Mouse (Mus musculus) activated CD4-positive, CD25-positive, alpha-beta regulatory T cell, adult 4 months (primary cell): Measurements from ENCODE around the gene Saysd1. TPM values are rescaled to one million over a fixed set of nuclear protein-coding genes. Genes with fewer than 3 reads are reported as not detected.

Source experiments
- ATAC-seq: one replicate; pipeline ENCODE4 v1.8.0; 2017
- polyA plus RNA-seq, 2 experiments: library from polyadenylated mRNA; unstranded; fragments of 100-300 nt; shearing (Covaris generic); gene quantifications; one replicate each; pipeline ENCODE4 v1.2.1; 2017

Gene Saysd1
- 10 to 100 TPM; 23.7 to 37.7 TPM for polyA plus RNA-seq

DNA sequence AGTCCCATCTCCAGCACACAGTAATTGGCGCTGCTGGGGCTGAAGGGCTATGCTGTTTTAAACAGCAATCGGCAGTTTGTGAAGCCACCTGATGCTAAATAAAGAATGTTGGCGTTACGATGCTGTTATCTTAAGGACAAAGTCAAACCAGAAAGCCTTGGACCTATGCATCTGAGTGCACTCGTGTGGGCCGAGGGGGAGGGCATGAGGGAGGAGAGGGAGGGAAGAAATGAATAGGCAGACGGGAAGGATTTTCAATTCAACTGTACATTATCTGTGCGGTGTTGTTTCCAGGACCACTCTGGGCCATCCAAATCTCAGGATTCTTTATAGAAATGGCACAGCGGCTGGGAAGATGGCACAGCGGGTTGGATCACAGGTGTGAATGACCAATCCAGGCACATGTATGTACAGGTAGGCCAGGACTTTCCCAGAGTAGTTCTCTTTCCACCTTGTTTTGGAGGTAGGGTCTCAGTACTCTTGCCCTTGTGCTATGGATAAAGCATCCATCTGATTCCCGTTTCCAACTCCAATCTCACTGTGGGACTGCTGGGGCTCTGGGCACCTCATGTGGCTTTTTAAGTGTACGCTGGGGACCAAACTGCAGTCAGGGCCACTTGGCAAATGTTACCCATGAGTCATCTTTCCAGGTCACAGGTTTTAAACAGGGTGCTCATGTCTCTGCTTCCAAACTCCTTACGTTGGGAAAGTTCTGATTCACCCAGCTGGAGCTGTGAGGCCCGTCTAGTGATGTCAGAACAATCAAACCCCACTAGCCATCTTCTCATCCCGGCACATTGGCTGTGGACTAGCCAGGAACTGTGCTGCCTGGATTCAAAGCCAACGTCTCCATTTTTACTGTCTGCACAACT, at the start of gene Saysd1:
Gene Saysd1 (minus strand): TSS at position 51 of the 872 bp plus-strand sequence.
- ATAC-seq: no peak

DNA sequence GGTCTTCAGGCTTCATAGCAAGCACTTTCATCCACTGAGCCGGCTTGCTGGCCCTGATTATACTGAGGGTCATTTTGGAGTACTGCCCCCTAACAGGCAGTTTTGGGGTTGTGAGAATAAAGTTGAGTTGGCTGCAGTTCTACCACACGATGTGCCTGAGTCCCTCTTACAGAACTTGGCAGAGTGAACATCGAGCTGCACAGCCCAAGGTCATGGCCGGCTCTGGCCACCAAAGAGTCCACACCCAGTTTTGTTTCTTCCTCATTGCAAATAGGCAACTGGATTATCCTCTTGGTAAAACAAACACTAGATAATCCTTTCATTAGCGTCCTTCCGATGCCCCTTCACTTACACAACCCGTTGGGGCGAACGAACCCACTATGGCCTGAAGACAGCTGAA, 47.1 kb upstream of the Saysd1 start:
- no peak for ATAC-seq

DNA sequence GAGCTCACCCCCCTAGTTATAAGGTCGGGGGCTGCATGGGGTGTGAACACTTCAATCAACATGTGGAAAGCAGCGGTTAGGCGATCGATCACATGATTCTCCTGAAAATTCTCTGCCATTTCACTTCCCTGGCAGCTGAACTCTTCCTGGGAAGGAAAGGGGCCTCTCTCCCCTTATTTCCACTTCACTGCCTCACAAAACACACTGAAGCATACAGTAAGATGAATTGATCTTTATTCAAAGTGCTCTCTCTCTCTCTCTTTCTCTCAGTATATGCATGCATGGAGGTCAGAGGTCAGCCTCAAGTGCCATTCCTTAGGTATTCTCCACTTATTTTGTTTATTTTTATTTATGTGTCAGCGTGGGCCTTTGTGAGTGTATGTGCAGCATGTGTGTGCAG, 45.4 kb upstream of the Saysd1 start:
- no peak for ATAC-seq

DNA sequence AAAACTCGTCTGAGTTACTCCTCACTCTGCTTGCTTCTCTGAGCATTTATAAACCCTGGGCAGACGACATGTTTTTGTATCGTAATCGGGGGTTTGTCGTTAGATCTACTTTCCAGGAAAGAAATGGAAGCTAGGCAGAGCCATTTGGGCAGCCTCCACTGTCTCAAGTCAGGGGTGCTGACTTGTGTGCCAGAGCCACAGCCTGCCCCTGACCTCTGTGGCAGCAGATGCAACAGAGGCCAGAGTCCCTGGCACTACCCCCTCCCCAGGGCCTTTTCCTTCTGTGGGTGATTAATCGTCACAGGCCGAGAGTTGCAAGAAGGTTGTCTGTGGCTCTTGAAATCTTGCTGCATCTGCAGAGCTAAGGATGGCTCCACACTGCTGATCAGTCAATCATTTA, 44.3 kb upstream of the Saysd1 start:
- no peak for ATAC-seq

DNA sequence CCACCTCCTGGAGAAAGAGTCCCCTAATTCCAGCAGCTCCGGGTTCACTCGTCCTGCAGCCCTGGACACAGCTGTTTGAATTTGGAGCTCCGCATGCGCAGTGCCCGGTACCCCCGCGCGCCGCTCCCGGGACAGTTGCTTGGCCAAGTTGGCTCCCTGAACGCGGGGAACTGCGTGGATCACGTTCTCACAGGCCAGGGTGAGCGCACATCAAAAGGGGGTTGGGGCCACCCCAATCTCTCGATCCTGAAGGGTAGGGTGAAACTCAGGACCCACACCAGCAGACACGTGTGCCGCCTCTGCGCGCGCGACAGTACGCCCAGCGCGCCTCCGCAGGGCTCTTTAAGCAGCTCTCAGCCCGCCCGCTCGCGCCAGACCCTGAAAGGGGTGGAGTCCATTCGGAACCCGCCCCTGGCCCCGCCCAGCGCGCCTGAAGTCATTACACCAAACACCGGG, 43.2 kb upstream of the Saysd1 start, which contains the start of gene Kcnk5:
Gene Kcnk5 (minus strand): TSS at position 344 of the 456 bp plus-strand sequence.
- peak; percentile 81 for ATAC-seq

DNA sequence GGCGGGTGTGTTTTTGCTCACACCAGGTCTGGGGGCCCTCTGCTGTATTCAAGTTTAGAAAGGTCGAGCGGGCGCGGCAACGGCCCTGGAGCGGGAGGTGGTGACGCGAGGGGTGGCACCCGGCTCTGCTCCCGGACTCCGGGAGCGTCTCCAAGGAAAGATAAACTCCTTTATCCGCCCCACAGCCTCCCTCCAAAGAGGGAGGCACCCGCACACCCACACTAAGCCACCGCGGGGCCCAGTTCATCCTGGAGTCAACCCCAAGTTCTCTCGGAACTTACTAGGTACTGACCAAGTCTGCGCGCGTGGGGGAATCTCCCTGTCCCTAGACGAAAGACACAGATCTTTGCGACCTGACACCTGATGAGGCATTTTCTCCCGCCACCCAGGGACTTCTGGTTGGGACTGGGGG, 42.4 kb upstream of the Saysd1 start:
- ATAC-seq: peak; percentile 40

DNA sequence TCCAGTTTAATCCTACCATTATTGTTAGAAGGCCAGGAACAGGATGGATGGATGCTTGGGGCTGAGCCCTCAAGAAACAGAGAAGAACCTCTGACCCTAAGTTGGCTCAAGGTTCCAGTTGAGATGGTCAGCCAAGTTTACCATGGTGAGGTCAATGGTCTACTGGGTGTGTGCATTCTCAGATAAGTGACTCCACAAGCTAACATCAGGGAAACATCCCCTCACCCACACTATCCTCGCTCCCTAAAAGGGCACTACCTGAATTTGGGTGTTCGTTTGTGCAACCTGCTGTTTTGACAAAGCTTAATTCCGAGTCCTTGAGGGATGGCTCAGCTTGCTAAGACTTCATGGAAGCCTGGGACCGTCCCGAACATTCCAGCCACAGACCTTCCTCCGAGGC, 42.0 kb upstream of the Saysd1 start:
- ATAC-seq: no peak

DNA sequence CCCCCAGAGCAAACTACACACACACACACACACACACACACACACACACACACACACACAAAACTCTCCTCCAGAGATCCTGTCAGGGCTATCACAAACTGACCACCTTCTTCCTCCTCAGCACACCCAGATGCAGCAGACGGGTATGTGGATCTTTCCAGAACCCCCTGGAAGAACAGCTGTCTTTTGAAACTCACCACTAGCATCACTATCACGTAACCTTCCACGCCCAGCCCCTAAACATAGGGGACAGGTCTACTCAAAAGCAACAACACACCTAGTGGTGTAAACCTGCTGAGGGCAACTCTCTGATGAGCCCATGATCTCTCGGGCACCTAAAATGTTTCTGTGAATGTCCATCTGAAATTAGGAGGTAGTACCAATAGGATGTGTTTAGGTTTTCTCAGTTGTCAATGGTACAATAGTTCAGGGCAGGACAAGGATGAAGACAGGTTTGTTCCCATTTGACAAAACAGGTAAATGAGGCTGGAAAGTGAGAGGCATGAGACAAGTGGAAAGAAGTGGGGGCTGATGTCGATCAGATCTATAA, 41.5 kb upstream of the Saysd1 start:
- ATAC-seq: no peak

DNA sequence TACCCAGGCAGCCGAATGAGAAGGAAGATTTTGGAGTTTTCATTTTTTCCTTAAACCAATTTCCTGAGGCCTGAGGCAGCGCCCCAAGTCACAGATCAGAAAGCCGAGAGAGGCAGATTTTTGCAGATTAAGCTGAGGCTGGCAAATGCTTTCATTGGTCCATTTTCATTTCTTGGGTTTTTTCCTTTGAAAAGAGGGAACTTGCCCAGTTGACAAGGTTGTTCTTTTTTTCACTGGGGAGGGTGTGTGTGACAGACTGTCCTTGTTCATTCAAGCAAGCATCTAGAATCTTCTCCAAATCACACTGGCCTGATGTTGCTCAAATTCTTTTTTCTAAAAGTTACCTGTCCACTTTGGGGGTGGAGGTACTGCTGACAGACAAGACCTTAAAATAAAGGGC, 40.7 kb upstream of the Saysd1 start:
- no peak for ATAC-seq

DNA sequence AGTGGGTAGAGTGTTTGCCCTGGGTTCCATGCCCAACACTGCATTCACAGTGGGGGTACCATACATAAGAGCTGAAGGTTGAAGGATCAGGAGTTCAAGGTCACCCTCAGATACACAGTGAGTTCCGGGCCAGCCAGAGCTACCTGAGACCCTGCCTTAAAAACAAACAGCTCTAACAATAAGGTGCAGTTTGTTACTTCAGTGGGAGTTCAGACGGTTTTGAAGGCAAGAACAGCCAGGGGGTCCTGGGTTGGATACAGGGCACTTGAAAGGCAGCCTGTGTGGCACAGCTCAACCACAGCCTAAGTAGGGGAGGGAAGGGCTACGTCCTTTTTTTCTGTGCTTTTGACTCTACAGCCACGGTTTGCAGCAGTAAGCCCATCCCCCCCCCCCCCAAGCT, 40.3 kb upstream of the Saysd1 start:
- no peak for ATAC-seq

DNA sequence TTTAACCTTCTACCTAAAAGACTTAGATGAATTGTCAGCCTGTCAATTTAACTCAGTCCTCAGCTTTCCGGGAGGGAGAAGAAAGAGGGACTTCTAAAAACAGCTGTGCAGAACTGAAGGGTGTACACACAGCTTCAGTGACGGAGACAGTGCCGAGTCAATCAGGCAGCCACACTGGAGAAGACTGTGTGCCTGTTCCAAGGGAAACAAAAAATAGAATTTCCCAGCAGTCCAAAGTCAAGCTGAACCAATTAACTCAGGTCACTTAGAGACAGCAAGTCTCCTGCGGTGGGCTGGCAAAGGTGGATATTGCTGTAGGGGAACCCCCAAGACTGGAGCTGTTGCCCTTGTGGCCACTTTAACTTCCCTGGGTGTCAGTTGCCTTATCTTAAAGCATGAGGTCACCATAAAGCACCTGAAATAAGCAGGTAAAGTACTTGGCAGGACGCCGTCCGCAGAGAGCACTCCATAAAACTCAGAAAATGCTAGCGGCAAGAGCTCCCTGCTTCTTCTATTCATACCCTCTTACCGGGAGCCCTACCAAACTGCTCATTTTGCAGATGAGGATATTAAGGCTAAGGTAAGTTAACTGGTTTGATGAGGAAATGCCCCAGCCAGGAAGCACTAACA, 39.3 kb upstream of the Saysd1 start:
- no peak for ATAC-seq

DNA sequence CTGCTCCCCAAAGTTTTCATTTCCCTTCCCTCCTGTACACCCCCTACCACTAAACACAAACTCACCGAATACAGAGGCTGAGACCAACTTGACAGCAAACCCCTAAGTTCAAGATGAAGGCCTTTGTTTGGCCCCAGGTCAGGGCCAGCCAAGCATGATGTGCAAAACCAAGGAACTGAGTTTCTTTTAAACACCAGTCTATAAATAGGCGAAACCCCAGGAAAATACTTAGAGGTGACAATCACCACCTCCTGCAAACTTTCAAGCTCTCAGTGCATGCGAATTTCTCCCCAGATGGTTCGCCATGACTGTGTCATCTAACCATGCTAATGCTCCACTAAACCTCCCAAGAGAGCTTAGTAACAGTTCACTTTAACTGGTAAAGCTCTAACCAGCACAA, 37.4 kb upstream of the Saysd1 start:
- no peak for ATAC-seq

DNA sequence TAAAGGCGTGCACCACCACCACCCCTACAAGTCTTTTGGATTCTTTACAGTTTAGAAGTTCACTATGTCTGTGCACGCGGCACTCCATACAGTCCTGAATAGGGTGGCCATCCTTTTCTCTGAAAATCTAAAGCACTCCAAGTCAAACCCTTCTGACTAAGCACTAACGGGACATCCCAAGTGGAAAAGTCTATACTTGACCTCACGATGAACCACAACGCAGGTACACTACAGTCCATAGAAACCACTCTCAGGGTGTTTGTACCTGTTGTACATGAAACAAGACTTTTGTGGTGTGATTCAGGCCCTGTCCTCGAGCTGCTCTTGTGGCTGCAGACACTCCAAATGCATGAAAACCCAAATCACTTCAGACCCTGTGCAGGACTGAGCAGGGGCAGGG, 36.8 kb upstream of the Saysd1 start:
- no peak for ATAC-seq

DNA sequence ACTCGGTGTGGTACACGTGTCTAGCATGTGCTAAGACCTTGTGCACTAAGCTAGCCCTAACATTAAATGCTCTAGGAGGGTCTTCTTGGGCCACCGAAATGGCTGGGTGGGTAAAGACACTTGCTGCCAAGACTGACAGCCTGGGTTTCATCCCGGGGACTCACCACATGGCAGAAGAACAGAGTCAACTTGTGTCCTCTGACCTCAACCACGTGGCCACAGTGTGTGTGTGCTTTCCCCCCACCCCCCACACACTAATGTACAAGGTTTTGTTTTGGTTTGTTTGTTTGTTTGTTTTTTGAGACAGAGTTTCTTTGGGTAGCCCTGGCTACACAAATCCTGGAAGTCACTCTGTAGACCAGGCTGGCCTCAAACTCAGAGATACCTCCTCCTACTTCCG, 36.4 kb upstream of the Saysd1 start:
- ATAC-seq: no peak

DNA sequence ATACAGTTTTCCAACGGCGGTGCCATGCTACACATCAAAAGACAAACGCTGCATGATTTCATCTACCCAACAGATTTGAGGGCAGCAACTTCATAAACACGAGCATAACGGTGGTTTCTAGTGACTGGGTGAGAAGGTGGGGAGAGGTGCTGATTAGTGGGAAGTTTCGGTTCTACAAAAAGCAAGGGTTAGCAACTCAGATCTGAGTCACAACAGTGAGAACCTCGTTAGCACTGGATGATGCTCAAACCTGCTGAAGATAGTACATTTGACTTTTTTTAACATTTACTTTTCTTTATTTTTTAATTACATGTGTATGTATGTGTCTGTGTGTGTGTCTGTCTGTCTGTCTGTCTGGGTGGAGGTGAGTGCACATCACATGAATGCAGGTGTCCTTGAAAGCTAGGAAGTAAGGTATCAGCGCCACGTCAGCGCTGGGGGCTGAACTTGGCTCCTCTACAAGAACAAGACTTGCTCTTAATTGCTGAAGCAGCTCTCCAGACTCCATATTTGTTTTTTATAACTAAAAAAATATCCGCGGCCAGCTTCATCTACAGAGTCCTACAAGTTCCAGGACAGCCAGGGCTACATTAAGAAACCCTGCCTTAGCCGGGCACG, 35.6 kb upstream of the Saysd1 start:
- peak; percentile 78 for ATAC-seq

DNA sequence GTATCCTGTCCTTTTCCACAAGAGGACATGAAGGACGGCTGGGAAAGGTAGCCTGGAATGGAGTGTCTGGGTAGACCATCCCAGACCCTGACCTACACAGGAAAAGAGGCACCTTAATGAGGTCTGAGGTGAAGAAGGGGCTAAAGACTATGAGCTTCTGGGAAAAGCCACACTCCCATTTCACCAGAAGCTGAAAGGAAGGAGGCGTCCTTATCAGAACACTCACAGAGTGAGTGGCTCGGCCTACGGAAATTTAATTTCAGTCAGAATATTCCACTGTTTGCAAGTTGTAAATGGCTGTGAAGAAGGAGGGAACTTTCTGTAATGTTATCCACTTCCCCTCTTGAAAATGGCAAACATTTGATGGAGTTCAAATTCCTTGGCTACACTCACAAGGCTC, 34.6 kb upstream of the Saysd1 start:
- ATAC-seq: no peak

DNA sequence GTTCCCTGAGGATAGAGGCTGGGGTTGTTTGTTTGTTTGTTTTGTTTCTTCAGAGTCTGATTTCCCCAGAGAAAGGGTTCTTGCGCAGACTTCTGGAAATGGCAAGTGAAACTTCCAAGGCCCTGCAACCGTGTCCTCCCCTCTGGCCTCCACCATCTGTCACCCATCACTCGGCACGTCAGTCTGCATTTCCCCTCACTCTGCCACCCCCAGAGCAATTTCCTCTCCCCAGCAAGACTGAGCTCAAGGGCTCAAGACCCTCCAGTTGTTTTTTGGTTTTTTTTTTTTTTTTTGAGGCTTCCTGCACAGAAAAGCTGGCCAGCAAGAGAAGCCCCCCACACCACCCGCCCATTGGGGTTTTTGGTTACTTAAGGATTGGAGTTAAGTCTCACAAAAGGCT, 34.2 kb upstream of the Saysd1 start:
- no peak for ATAC-seq

DNA sequence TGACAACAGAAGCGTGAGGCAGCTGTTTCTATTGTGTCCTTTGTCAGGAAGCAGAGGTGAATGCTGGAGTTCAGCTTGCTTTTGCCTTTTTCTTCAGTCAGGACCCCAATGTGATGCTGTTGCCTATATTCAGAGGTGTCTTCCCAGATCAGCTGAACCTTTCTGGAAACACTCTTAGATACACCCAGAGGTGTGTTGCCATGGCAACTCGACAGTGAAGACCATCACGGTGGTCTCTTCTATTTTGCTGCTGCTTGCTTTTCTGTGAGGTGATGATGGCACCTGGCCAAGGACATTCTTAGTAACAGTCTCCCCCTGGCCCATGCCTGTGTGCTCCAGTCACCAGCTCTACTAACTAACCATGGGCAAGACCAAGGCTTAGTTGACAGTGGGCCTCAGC, 33.5 kb upstream of the Saysd1 start:
- no peak for ATAC-seq

DNA sequence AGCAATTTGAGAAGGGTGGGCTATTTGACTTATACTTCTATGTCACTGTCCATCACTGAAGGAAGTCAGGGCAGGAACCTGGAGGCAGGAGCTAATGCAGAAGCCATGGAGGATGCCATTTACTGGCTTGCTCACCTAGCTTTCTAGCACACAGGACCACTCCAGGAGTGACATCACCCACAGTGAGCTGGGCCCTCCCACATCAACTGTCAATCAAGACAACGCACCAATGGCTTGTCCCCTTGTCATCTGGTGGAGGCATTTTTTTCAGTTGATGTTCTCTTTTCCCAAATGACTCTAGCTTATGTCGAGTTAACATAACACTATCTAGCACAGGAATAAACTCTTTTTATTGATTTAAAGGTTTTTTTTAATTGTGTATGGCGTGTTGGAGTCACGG, 30.9 kb upstream of the Saysd1 start:
- ATAC-seq: no peak

DNA sequence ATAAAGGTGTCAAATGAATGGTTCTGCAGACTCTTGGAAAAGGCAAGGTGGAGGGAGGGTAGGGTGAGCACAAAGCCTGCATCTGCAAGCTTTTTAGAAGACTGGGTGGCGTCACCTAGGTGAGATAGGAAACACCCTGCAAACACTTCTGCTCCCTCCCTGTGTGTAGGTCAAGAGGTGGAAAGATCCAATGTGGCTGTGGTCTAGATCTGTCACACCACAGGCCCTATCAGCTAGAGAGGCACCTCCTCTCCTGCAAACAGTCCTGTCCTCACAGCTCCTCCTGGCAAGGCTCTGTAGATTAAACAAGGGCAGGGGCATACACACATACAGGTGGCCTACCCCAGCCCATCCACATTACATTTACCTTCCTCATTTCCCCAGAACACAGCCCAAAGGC, 30.1 kb upstream of the Saysd1 start:
- ATAC-seq: no peak

DNA sequence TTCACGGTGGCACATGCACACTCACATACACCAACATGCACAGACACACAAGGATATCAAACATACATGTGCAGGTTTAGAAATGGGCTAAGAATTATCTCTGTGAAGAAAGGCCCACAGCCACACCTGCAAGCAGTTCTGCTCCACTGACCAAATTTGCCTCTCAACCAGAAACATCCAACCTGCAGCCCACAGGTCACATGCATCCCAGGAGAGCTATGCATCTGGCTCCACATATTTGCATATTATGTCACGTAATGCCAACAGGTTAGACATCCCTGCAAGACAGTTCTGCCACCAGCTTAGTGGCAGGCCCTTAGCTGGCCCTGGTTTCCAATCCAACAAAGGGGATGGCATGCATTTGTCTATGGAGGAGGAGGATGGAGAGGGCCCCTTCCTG, 29.7 kb upstream of the Saysd1 start:
- no peak for ATAC-seq

DNA sequence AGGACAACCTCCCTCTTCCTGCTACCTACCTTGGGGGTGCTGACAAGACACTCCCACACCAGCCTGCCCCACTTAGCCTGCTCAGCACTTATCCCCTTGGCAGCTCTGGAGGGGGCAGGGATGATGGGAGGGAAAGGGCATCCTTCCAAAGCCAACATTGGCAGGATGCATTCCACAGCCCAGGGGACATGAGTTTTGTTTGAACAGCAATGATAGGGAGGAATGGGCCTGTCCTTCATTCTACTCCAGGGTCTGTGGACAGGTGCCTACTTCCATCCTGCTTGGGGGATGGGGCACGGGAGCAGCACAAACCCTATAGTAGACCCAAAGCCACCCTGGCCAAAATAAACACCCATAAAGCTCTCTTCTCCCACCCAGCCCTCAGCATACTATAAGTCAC, 27.1 kb upstream of the Saysd1 start:
- ATAC-seq: no peak

DNA sequence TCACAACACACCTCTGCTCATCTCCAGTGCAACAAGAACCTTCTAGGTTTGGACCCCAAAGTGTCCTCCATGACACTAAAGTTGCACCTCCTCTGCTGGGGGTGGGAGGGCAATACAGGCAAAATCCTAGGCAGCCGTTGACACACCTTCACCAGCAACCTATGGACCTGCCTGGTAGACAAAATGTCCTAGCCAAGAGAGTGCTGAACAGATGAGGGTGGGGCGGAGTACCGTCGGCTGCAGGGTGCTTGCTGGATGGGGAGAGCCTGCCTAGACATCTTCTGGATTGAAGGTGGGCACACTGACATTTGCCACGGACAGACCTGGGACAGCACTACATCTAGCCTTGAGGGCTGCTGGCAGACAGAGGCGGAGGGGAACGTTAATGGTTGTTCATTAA, 26.1 kb upstream of the Saysd1 start:
- no peak for ATAC-seq
